ENCODE assay signal across 14 mouse cellular contexts in the genomic region with DNA sequence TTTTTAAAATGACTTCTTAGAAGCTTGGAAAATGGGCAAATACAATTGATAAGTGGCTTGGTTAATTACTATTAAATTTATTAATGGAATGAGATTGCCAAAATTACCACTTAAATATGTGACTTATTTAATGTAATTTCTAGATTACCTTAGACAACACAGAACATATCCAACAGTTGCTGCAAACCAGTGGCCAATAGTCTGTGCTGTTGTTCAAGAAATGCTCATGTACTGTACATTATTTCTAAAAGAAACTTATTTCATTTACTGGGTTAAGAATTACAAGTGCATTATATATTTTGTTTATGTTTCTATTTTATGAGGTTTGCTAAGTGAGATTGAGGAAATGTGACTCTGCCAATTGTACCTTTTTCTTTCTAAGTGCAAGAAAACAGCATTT.
DNase-seq lines count a peak whose midpoint lies in the region; ATAC-seq and TF ChIP-seq lines count a peak whose summit lies in the region.
"Had no signal": no experiment of that assay in that cellular context is flagged by ENCODE, and none has a peak within 500 bp of the region (broad histone marks: within the 10 kb centered on the region; RNA-seq: fewer than 3 reads in every experiment).

No protein-coding gene starts in this region.

- DNase-seq in cerebellum, adult 8-10 months: peak; percentile 3
- DNase-seq in midbrain, postnatal 0 days (ENCODE audit: low spot score): peak; percentile 30
- DNase-seq in layer of hippocampus, postnatal 10 days (ENCODE audit: low spot score in 2 of 2): peak; percentile 24 to 40
- DNase-seq: gastrocnemius, postnatal 10 days; thymus, adult 2 months had no signal

- H3K4me3 ChIP-seq in intestine, postnatal 0 days (ENCODE audit: low read depth, low read length): no peak overlapping the region
- H3K4me3 ChIP-seq in intestine, embryonic 15.5 days (replicated peaks): no peak overlapping the region
- H3K4me3 ChIP-seq in midbrain, postnatal 0 days (ENCODE audit: low read depth, low read length): no peak overlapping the region
- no peak overlapping the region for H3K4me3 ChIP-seq in midbrain, embryonic 16.5 days (ENCODE audit: low read depth, low read length)
- H3K4me3 ChIP-seq: forebrain, embryonic 10.5 days; midbrain, embryonic 10.5 days; neural tube, embryonic 13.5 days had no signal

- H3K36me3 ChIP-seq in intestine, postnatal 0 days (ENCODE audit: control insufficient read depth, insufficient read depth): no peaks in the 10 kb centered on the region
- H3K36me3 ChIP-seq in intestine, embryonic 15.5 days: no peaks in the 10 kb centered on the region
- no peaks in the 10 kb centered on the region for H3K36me3 ChIP-seq in midbrain, postnatal 0 days (ENCODE audit: insufficient read depth, low read length)
- no peaks in the 10 kb centered on the region for H3K36me3 ChIP-seq in midbrain, embryonic 16.5 days (ENCODE audit: control insufficient read depth, insufficient read depth, low read length)
- H3K36me3 ChIP-seq: forebrain, embryonic 10.5 days; midbrain, embryonic 10.5 days; neural tube, embryonic 13.5 days had no signal

- H3K4me2 ChIP-seq in intestine, postnatal 0 days (replicated peaks; ENCODE audit: low read depth): no peak overlapping the region
- H3K4me2 ChIP-seq in intestine, embryonic 15.5 days (replicated peaks): no peak overlapping the region
- H3K4me2 ChIP-seq in midbrain, postnatal 0 days (ENCODE audit: low read depth, low read length, poor library complexity, severe bottlenecking): no peak overlapping the region
- no peak overlapping the region for H3K4me2 ChIP-seq in midbrain, embryonic 16.5 days (ENCODE audit: low read length)
- H3K4me2 ChIP-seq: neural tube, embryonic 13.5 days had no signal

- no peak overlapping the region for H3K27ac ChIP-seq in intestine, postnatal 0 days (ENCODE audit: low read depth, low read length)
- H3K27ac ChIP-seq in intestine, embryonic 15.5 days: no peak overlapping the region
- H3K27ac ChIP-seq in midbrain, postnatal 0 days (ENCODE audit: low read depth, low read length): no peak overlapping the region
- H3K27ac ChIP-seq in midbrain, embryonic 16.5 days (ENCODE audit: low read length): no peak overlapping the region
- H3K27ac ChIP-seq: forebrain, embryonic 10.5 days; midbrain, embryonic 10.5 days; neural tube, embryonic 13.5 days had no signal

- no peaks in the 10 kb centered on the region for H3K9me3 ChIP-seq in intestine, postnatal 0 days (ENCODE audit: control insufficient read depth)
- H3K9me3 ChIP-seq in intestine, embryonic 15.5 days: no peaks in the 10 kb centered on the region
- no peaks in the 10 kb centered on the region for H3K9me3 ChIP-seq in midbrain, postnatal 0 days (ENCODE audit: low read length)
- H3K9me3 ChIP-seq in midbrain, embryonic 16.5 days (replicated peaks; ENCODE audit: control insufficient read depth, low read length, poor library complexity, severe bottlenecking): no peaks in the 10 kb centered on the region
- H3K9me3 ChIP-seq: forebrain, embryonic 10.5 days; midbrain, embryonic 10.5 days; neural tube, embryonic 13.5 days had no signal

- no peak overlapping the region for H3K9ac ChIP-seq in intestine, postnatal 0 days (ENCODE audit: low read depth, low read length)
- no peak overlapping the region for H3K9ac ChIP-seq in intestine, embryonic 15.5 days
- no peak overlapping the region for H3K9ac ChIP-seq in midbrain, postnatal 0 days (replicated peaks; ENCODE audit: low read length, poor library complexity, severe bottlenecking)
- no peak overlapping the region for H3K9ac ChIP-seq in midbrain, embryonic 16.5 days (ENCODE audit: low read depth, low read length)
- H3K9ac ChIP-seq: neural tube, embryonic 13.5 days had no signal

- no peaks in the 10 kb centered on the region for H3K27me3 ChIP-seq in intestine, postnatal 0 days (replicated peaks; ENCODE audit: control insufficient read depth, insufficient read depth, low read length)
- no peaks in the 10 kb centered on the region for H3K27me3 ChIP-seq in intestine, embryonic 15.5 days (replicated peaks)
- no peaks in the 10 kb centered on the region for H3K27me3 ChIP-seq in midbrain, postnatal 0 days (ENCODE audit: insufficient read depth, low read length)
- no peaks in the 10 kb centered on the region for H3K27me3 ChIP-seq in midbrain, embryonic 16.5 days (ENCODE audit: control insufficient read depth, insufficient read depth, low read depth, low read length)
- H3K27me3 ChIP-seq: neural tube, embryonic 13.5 days had no signal

- H3K4me1 ChIP-seq in intestine, postnatal 0 days (replicated peaks; ENCODE audit: control insufficient read depth, insufficient read depth, low read length): no peaks in the 10 kb centered on the region
- H3K4me1 ChIP-seq in intestine, embryonic 15.5 days (replicated peaks): no peaks in the 10 kb centered on the region
- no peaks in the 10 kb centered on the region for H3K4me1 ChIP-seq in midbrain, postnatal 0 days (ENCODE audit: insufficient read depth, low read length)
- H3K4me1 ChIP-seq in midbrain, embryonic 16.5 days (ENCODE audit: control insufficient read depth, insufficient read depth, low read length): no peaks in the 10 kb centered on the region
- H3K4me1 ChIP-seq: forebrain, embryonic 10.5 days; midbrain, embryonic 10.5 days had no signal

- no peak for ATAC-seq in cerebellum, adult (ENCODE audit: insufficient number of reproducible peaks, low FRiP score, low TSS enrichment)
- no peak for ATAC-seq in intestine, postnatal 0 days
- ATAC-seq in intestine, embryonic 15.5 days: no peak
- ATAC-seq in midbrain, postnatal 0 days (ENCODE audit: low FRiP score): no peak
- ATAC-seq in midbrain, embryonic 16.5 days: no peak
- ATAC-seq in monocyte, adult 5-6 weeks (replicated peaks; ENCODE audit: insufficient number of reproducible peaks, low FRiP score, low TSS enrichment, poor library complexity, severe bottlenecking): no peak
- ATAC-seq: lung, postnatal 0 days had no signal

- TF ChIP-seq CTCF in intestine, postnatal 0 days (IDR thresholded peaks at IDR 0.05; ENCODE audit: low read depth): peak; percentile 44
- TF ChIP-seq CTCF in midbrain, postnatal 0 days (IDR thresholded peaks at IDR 0.05): peak; percentile 64
